Mouse (Mus musculus): ENCODE measurements at regions not wholly inside any gene's neighbourhood (a gene's known extent, or its start where the extent isn't known, plus 50 kb on each side); places are given as distances from the start of the nearest gene placed in this dataset.

GRCm38 (mm10) chr4:105282681-105283462 is 125.7 kb downstream of the Plpp3 start:
- no peak for DNase-seq

GRCm38 (mm10) chr4:105285431-105286013 is 128.4 kb downstream of the Plpp3 start:
- DNase-seq, result no peak

GRCm38 (mm10) chr4:105286299-105286698 is 129.2 kb downstream of the Plpp3 start:
- no peak for DNase-seq

GRCm38 (mm10) chr4:105286809-105287208 is 129.7 kb downstream of the Plpp3 start:
- DNase-seq, result no peak

- no peak for DNase-seq
Observed at GRCm38 (mm10) chr4:105287419-105287818, 130.3 kb downstream of the Plpp3 start.

- no peak for DNase-seq
Observed at GRCm38 (mm10) chr4:105289635-105290034, 132.5 kb downstream of the Plpp3 start.

- no peak for DNase-seq
Observed at GRCm38 (mm10) chr4:105290847-105291475, 133.8 kb downstream of the Plpp3 start.

GRCm38 (mm10) chr4:105291503-105291902 is 134.4 kb downstream of the Plpp3 start:
- no peak for DNase-seq

GRCm38 (mm10) chr4:105299358-105299757 is 142.2 kb downstream of the Plpp3 start:
- DNase-seq, result no peak

- DNase-seq, result no peak
Observed at GRCm38 (mm10) chr4:105301547-105301946, 144.4 kb downstream of the Plpp3 start.

GRCm38 (mm10) chr4:105304166-105304565 is 147.0 kb downstream of the Plpp3 start:
- no peak for DNase-seq

GRCm38 (mm10) chr4:105305931-105306330 is 148.8 kb downstream of the Plpp3 start:
- no peak for DNase-seq

GRCm38 (mm10) chr4:105307356-105307755 is 150.2 kb downstream of the Plpp3 start:
- no peak for DNase-seq

GRCm38 (mm10) chr4:105307905-105308304 is 150.8 kb downstream of the Plpp3 start:
- DNase-seq, result no peak

GRCm38 (mm10) chr4:105308971-105309488 is 151.9 kb downstream of the Plpp3 start:
- no peak for DNase-seq

GRCm38 (mm10) chr4:105312643-105313042 is 155.5 kb downstream of the Plpp3 start:
- DNase-seq, result no peak

GRCm38 (mm10) chr4:105313151-105313818 is 156.1 kb downstream of the Plpp3 start:
- DNase-seq, result no peak

GRCm38 (mm10) chr4:105315095-105315494 is 157.9 kb downstream of the Plpp3 start:
- no peak for DNase-seq

GRCm38 (mm10) chr4:105316478-105317206 is 159.5 kb downstream of the Plpp3 start:
- DNase-seq, result no peak

- DNase-seq, result no peak
Observed at GRCm38 (mm10) chr4:105318421-105318820, 161.3 kb downstream of the Plpp3 start.

GRCm38 (mm10) chr4:105323446-105323845 is 166.3 kb downstream of the Plpp3 start:
- no peak for DNase-seq

- no peak for DNase-seq
Observed at GRCm38 (mm10) chr4:105326989-105327388, 169.8 kb downstream of the Plpp3 start.
